Mouse (Mus musculus): ENCODE data around the gene Selplg. TPM values are rescaled to one million over a fixed set of nuclear protein-coding genes. Genes with fewer than 3 reads are reported as not detected.

The Selplg gene
- polyA plus RNA-seq, 1 experiment = 1.3 TPM

DNA sequence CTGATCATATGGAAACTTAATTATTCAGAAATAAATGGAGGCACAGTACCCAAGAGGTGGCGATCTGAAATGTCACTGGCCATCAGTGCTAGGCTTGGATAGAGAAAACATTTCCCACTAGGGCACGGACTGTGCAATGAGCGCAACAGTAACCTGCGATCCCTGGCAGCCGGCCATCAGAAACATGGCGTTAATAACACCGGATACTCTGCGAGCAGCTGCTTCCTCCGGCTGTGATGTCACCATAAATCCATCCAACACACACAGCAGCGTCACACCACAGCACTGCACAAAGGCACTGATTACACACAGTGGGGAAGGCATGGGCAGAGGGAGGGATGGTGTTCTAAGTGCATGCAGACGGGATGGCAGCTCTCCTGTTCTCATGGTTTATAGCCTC, 36.7 kb upstream of the Selplg start:
- TF ChIP-seq CTCF (IDR thresholded peaks at IDR 0.05; ENCODE audit: borderline replicate concordance, extremely low read depth, insufficient read depth, insufficient read length) (no peak), POLR2A (IDR thresholded peaks at IDR 0.05; ENCODE audit: borderline replicate concordance, extremely low read depth, insufficient read depth, insufficient read length, poor library complexity, severe bottlenecking) (no peak)
- peak; percentile 81 for DNase-seq (ENCODE audit: low read depth)

DNA sequence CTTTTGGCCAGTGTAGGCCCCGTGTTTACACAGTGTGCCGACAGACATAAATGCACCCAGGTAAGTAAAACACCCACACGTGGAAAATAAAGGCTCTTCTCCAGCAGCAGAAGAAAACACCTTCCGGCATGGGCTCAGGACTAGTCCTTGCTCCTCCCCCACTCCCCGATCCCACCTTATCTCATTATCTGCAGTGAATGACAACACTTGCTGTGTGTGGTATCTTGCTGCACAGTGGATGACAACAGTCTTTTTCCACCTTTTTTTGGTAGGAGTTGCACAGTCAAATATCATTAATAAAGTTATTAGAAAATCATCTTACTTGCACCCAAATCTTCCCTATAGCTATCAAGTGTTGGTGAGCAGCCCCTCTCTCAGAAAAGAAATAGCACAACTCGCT, 32.5 kb upstream of the Selplg start:
- TF ChIP-seq CTCF (IDR thresholded peaks at IDR 0.05; ENCODE audit: borderline replicate concordance, extremely low read depth, insufficient read depth, insufficient read length) (no peak), POLR2A (IDR thresholded peaks at IDR 0.05; ENCODE audit: borderline replicate concordance, extremely low read depth, insufficient read depth, insufficient read length, poor library complexity, severe bottlenecking) (no peak)

DNA sequence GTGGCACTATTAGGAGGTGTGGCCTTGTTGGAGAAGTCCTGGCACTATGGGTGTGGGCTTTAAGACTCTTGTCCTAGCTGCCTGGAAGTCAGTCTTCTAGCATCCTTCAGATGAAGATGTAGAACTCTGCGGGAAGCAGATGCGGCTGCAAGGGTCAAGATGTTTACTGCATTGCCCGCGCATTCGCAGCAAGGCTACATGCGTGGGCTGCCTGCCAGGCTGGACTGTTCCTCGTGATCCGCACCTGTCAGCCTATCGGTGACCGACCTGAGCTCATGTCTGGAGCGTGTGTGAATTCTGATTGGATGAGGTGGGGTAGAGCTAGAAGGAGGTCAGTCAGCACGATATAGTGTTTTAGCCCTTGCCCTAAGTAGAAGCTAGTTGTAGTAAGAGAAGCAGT, 31.6 kb upstream of the Selplg start:
- DNase-seq (ENCODE audit: low read depth) = no peak
- no peak for TF ChIP-seq POLR2A (IDR thresholded peaks at IDR 0.05; ENCODE audit: borderline replicate concordance, extremely low read depth, insufficient read depth, insufficient read length, poor library complexity, severe bottlenecking)
- TF ChIP-seq CTCF (IDR thresholded peaks at IDR 0.05; ENCODE audit: borderline replicate concordance, extremely low read depth, insufficient read depth, insufficient read length) = no peak

More for the DNA sequence above, 32.5 kb upstream of the Selplg start:
- no peak for DNase-seq (ENCODE audit: low read depth)

DNA sequence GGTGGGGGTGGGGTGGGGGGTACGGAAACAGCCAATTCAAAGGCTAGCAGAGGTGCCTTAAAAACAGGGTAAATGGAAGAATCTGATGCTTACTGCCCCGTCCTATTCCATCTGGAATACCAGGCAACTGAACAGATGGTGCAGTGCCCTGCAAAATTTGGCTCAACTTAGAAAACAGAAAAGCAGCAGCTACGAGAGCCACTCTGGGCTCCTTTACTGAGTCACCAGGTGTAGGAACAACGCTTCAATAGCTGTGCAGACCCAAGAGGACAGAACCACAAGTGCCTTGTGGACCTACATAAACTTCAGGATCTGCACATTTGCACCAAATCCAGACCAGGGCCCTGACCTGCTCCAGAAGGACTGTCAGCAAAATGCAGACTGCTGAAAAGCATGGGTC, 30.0 kb upstream of the Selplg start:
- peak; percentile 73 for DNase-seq (ENCODE audit: low read depth)
- TF ChIP-seq CTCF (IDR thresholded peaks at IDR 0.05; ENCODE audit: borderline replicate concordance, extremely low read depth, insufficient read depth, insufficient read length) (no peak), POLR2A (IDR thresholded peaks at IDR 0.05; ENCODE audit: borderline replicate concordance, extremely low read depth, insufficient read depth, insufficient read length, poor library complexity, severe bottlenecking) (no peak)

DNA sequence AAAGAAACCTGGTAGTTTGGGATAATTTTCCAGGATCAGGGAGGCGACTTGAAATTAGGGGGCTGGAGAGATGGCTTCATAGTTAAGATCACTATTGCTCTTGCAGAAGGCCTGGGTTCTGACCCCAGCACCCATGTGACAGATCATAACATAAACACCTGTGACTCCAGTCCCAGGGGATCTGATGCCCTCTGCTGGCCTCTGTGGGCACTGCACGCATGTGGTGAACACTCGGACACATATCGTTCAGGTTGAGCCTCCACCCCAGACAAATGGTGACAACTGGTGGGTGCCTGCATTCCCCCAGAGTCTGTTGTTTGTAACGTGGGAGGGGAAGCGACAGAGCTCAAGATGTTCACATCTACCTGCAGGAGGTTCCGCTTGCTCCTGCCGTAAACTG, 28.9 kb upstream of the Selplg start:
- no peak for DNase-seq (ENCODE audit: low read depth)
- TF ChIP-seq POLR2A (IDR thresholded peaks at IDR 0.05; ENCODE audit: borderline replicate concordance, extremely low read depth, insufficient read depth, insufficient read length, poor library complexity, severe bottlenecking) = no peak
- TF ChIP-seq CTCF (IDR thresholded peaks at IDR 0.05; ENCODE audit: borderline replicate concordance, extremely low read depth, insufficient read depth, insufficient read length) = peak; percentile 53; the same call in 1 of the 2 replicates

DNA sequence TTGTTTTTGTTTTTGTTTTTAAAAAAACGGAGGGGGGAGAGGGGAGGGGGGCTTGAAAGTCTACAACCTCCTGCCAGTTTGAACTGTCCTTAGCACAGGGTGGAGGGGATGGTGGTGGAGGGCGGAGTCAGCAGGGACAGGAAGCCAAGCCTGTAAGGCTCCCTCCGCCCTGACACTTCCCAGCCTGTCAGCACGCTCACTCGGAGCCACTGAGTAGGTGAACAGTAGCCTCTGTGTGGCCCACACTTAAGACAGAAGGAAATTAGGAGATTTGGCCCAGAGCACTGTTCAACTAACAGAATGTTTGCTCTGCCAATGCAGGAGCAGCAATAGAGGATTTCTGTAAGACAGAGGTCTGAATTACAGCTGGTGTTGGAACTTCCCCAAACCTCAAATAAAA, 26.5 kb upstream of the Selplg start:
- TF ChIP-seq CTCF (IDR thresholded peaks at IDR 0.05; ENCODE audit: borderline replicate concordance, extremely low read depth, insufficient read depth, insufficient read length) (no peak), POLR2A (IDR thresholded peaks at IDR 0.05; ENCODE audit: borderline replicate concordance, extremely low read depth, insufficient read depth, insufficient read length, poor library complexity, severe bottlenecking) (no peak)

DNA sequence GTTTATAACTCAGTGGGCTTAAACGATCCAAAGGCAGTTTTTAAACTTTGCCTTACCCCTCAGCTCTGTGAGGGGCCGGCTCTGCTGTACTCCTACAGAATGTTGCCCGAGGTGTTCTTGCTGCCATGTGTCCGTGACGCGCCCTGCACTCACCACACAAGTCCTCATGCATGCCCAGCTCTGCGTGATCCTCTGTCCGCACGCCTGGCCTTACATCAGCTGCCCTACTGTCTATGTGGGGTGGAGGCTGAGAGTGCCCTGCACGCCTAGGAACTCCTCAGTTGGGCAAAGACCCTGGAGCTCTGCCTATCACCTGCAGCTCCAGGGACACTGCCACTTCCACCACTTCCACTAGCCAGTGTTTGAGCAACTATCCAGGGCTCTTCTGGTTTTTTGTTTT, 26.1 kb upstream of the Selplg start:
- DNase-seq (ENCODE audit: low read depth) = no peak
- no peak for TF ChIP-seq CTCF (IDR thresholded peaks at IDR 0.05; ENCODE audit: borderline replicate concordance, extremely low read depth, insufficient read depth, insufficient read length)
- no peak for TF ChIP-seq POLR2A (IDR thresholded peaks at IDR 0.05; ENCODE audit: borderline replicate concordance, extremely low read depth, insufficient read depth, insufficient read length, poor library complexity, severe bottlenecking)

More for the DNA sequence above, 26.5 kb upstream of the Selplg start:
- peak; percentile 61 for DNase-seq (ENCODE audit: low read depth)

DNA sequence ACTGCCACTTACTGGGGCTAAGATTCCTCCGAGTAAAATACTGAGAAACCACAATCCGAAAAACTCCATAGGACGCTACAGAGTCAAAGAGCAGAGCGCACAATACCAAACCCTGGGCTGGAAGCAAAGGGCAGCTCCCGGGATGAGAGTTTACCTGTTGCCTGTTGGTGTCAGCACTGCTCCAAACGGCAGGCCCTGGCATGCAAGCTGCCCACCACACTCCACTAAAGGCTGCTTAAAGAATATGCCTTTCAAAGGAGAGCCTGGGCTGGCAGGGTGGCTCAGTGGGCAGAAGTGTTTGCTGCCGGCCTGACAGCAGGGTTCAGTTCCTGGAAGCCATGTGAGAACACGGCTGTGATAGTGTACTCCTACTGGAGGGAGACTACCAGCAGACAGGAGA, 25.2 kb upstream of the Selplg start:
- TF ChIP-seq CTCF (IDR thresholded peaks at IDR 0.05; ENCODE audit: borderline replicate concordance, extremely low read depth, insufficient read depth, insufficient read length) = no peak
- TF ChIP-seq POLR2A (IDR thresholded peaks at IDR 0.05; ENCODE audit: borderline replicate concordance, extremely low read depth, insufficient read depth, insufficient read length, poor library complexity, severe bottlenecking) = no peak
- DNase-seq (ENCODE audit: low read depth) = no peak

DNA sequence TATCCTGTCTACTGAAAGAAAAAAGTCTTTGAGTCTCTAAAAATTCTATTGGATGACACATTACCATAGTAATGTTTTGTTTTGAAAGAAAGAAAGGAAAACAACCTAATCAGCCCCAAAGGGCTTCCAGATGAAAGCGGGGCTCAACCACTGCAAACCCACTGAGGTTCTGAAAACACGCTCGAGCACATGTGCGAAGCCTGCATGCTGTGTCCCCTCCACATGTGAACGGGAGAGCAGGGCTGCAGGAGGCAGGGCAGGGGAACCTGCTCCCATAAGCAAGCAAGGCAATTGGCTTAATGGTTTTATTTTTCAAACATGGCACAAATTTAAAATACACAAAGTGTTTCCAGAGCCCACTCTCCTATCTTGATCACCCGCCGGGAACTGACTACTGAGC, 24.2 kb upstream of the Selplg start:
- TF ChIP-seq POLR2A (IDR thresholded peaks at IDR 0.05; ENCODE audit: borderline replicate concordance, extremely low read depth, insufficient read depth, insufficient read length, poor library complexity, severe bottlenecking) (no peak), CTCF (IDR thresholded peaks at IDR 0.05; ENCODE audit: borderline replicate concordance, extremely low read depth, insufficient read depth, insufficient read length) (no peak)
- DNase-seq (ENCODE audit: low read depth) = no peak

DNA sequence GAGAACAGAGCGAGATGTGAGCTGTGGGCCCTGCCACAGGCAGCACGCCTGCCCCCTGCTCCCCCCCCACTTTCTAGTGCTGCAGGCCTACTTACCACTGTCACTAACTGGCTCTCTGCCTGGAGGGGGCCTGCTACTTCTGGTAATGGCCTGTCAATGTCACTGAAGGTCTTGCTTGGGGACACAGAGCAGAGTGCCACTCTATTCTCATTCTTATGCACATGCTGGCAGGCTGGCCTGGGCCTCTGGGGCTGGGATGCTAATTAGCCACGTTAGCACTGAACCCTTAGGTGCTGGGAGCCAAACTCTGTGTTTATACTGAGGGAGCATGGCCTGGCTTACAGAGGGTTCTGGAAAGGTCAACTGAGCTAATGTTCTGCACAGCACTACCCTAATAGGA, 23.3 kb upstream of the Selplg start:
- no peak for TF ChIP-seq POLR2A (IDR thresholded peaks at IDR 0.05; ENCODE audit: borderline replicate concordance, extremely low read depth, insufficient read depth, insufficient read length, poor library complexity, severe bottlenecking)
- TF ChIP-seq CTCF (IDR thresholded peaks at IDR 0.05; ENCODE audit: borderline replicate concordance, extremely low read depth, insufficient read depth, insufficient read length) = no peak
- DNase-seq (ENCODE audit: low read depth) = peak; percentile 95

DNA sequence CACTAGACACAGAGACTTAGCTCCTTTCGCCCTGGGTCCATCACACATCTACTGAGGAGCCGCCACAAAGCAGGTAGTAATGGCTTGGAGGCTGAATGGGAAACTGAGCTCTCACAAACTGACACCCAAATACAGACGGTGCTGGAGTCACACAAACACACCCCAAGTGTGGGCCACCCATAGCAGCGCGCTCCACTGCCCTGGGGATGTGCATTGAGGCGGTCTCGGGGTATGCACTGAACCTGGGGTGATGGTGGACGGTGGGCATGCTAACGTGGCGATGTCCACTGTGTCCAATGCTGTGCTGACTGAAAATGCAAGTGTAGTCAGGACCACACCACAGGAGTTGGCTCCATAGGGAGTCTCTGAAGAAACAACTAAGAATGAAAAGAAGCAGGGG, 22.7 kb upstream of the Selplg start:
- DNase-seq (ENCODE audit: low read depth) = no peak
- TF ChIP-seq POLR2A (IDR thresholded peaks at IDR 0.05; ENCODE audit: borderline replicate concordance, extremely low read depth, insufficient read depth, insufficient read length, poor library complexity, severe bottlenecking) (no peak), CTCF (IDR thresholded peaks at IDR 0.05; ENCODE audit: borderline replicate concordance, extremely low read depth, insufficient read depth, insufficient read length) (no peak)

DNA sequence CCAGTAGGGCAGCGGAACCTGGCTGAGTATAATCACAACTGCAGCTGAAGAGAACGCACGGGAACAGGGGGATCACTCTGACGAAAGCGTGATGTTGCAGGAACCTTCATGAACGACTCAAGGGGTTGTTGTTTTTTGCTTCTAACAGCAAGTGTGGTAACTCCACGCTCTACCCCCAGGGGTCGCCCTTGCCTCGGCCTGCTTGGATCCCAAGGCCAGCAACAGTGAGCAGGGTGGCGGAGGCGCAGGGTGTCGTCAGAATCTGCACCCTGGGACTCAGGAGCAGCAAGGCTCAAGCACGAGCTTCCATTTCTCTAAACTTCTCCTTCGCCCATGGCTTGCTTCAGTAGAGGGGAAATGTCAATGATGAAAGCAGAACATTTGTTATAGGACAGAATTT, 22.1 kb upstream of the Selplg start:
- TF ChIP-seq POLR2A (IDR thresholded peaks at IDR 0.05; ENCODE audit: borderline replicate concordance, extremely low read depth, insufficient read depth, insufficient read length, poor library complexity, severe bottlenecking) (no peak), CTCF (IDR thresholded peaks at IDR 0.05; ENCODE audit: borderline replicate concordance, extremely low read depth, insufficient read depth, insufficient read length) (peak; percentile 90)
- peak; percentile 85 for DNase-seq (ENCODE audit: low read depth)

Data from brain, embryonic 14.5 days (tissue).